Mouse (Mus musculus): Measurements from ENCODE around the gene Pld5. TPM values are rescaled to one million over a fixed set of nuclear protein-coding genes. Genes with fewer than 3 reads are reported as not detected.
"Not testable (repeated sequence)": the region's sequence is repeated elsewhere in the genome, so short reads cannot be mapped to it uniquely, and the experiment has no call there.

The Pld5 gene
- polyA plus RNA-seq, 1 experiment from 2014 or later, result 0.63 TPM

DNA sequence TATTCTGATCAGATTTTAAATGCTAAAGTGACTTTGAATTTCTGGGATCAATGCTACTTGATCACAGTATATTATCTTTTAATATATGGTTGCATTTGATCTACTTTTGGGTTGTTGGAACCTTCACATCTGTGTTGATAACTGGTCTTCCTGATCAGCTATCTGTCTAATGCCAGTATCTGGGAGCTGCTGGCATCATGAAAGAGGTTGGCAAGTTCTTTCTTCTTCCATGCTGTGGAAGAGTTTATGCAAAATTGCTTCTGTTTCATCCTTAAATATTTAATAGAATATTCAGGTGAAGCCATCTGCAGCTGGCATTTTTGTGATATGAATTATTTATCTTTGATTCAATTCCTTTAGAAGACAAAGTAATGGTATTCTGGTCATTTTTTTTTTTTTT lies 263.6 kb downstream of the Pld5 start:
- peaks cover 2% of the 10 kb centered on the region; the same call in 1 of the 2 replicates for H3K9me3 ChIP-seq (ENCODE audit: control insufficient read depth, low read length)
- no peak overlapping the region for H3K4me3 ChIP-seq (ENCODE audit: low read length)
- no peak overlapping the region for H3K4me2 ChIP-seq (ENCODE audit: low read depth, low read length)
- no peaks in the 10 kb centered on the region for H3K27me3 ChIP-seq (ENCODE audit: control insufficient read depth, insufficient read depth, low read depth, low read length)
- no peak overlapping the region for H3K27ac ChIP-seq (ENCODE audit: low read length)
- H3K36me3 ChIP-seq (ENCODE audit: control insufficient read depth, insufficient read depth, low read length), result no peaks in the 10 kb centered on the region
- H3K4me1 ChIP-seq (replicated peaks; ENCODE audit: control insufficient read depth, insufficient read depth, low read length), result no peaks in the 10 kb centered on the region
- no peak overlapping the region for H3K9ac ChIP-seq (ENCODE audit: low read length)
- no peak for ATAC-seq (ENCODE audit: low read depth)

- Histone ChIP-seq H3K4me3 (ENCODE audit: low read length) (no peak overlapping the region), H3K9me3 (ENCODE audit: control insufficient read depth, low read length) (peaks cover 2% of the 10 kb centered on the region; the same call in 1 of the 2 replicates), H3K36me3 (ENCODE audit: control insufficient read depth, insufficient read depth, low read length) (no peaks in the 10 kb centered on the region), H3K9ac (ENCODE audit: low read length) (no peak overlapping the region), H3K4me2 (ENCODE audit: low read depth, low read length) (no peak overlapping the region), H3K27ac (ENCODE audit: low read length) (no peak overlapping the region), H3K27me3 (ENCODE audit: control insufficient read depth, insufficient read depth, low read depth, low read length) (no peaks in the 10 kb centered on the region), H3K4me1 (replicated peaks; ENCODE audit: control insufficient read depth, insufficient read depth, low read length) (no peaks in the 10 kb centered on the region)
- ATAC-seq (ENCODE audit: low read depth), result no peak
Observed at GRCm38 (mm10) chr1:176011072-176011471, 264.0 kb downstream of the Pld5 start.

GRCm38 (mm10) chr1:176008411-176008810 lies 266.7 kb downstream of the Pld5 start:
- Histone ChIP-seq H3K4me2 (ENCODE audit: low read depth, low read length) (no peak overlapping the region), H3K27me3 (ENCODE audit: control insufficient read depth, insufficient read depth, low read depth, low read length) (no peaks in the 10 kb centered on the region), H3K9me3 (ENCODE audit: control insufficient read depth, low read length) (peaks cover 2% of the 10 kb centered on the region; the same call in 1 of the 2 replicates), H3K27ac (ENCODE audit: low read length) (no peak overlapping the region), H3K9ac (ENCODE audit: low read length) (no peak overlapping the region), H3K4me1 (replicated peaks; ENCODE audit: control insufficient read depth, insufficient read depth, low read length) (no peaks in the 10 kb centered on the region), H3K4me3 (ENCODE audit: low read length) (no peak overlapping the region), H3K36me3 (ENCODE audit: control insufficient read depth, insufficient read depth, low read length) (no peaks in the 10 kb centered on the region)
- no peak for ATAC-seq (ENCODE audit: low read depth)
- WGBS, result 68% methylated on average over 2 of the region's 2 CpGs

- no peak overlapping the region for H3K9ac ChIP-seq (ENCODE audit: low read length)
- H3K4me1 ChIP-seq (replicated peaks; ENCODE audit: control insufficient read depth, insufficient read depth, low read length), result no peaks in the 10 kb centered on the region
- no peak overlapping the region for H3K4me2 ChIP-seq (ENCODE audit: low read depth, low read length)
- H3K4me3 ChIP-seq (ENCODE audit: low read length), result no peak overlapping the region
- no peaks in the 10 kb centered on the region for H3K36me3 ChIP-seq (ENCODE audit: control insufficient read depth, insufficient read depth, low read length)
- no peaks in the 10 kb centered on the region for H3K9me3 ChIP-seq (ENCODE audit: control insufficient read depth, low read length)
- H3K27ac ChIP-seq (ENCODE audit: low read length), result no peak overlapping the region
- WGBS, result 47% methylated on average over 5 of the region's 5 CpGs
- H3K27me3 ChIP-seq (ENCODE audit: control insufficient read depth, insufficient read depth, low read depth, low read length), result no peaks in the 10 kb centered on the region
- no peak for ATAC-seq (ENCODE audit: low read depth)
Observed at GRCm38 (mm10) chr1:176000599-176000998, 274.5 kb downstream of the Pld5 start.

- Histone ChIP-seq H3K9ac (ENCODE audit: low read length) (no peak overlapping the region), H3K27me3 (ENCODE audit: control insufficient read depth, insufficient read depth, low read depth, low read length) (no peaks in the 10 kb centered on the region), H3K4me1 (replicated peaks; ENCODE audit: control insufficient read depth, insufficient read depth, low read length) (no peaks in the 10 kb centered on the region), H3K27ac (ENCODE audit: low read length) (no peak overlapping the region), H3K4me3 (ENCODE audit: low read length) (no peak overlapping the region), H3K36me3 (ENCODE audit: control insufficient read depth, insufficient read depth, low read length) (no peaks in the 10 kb centered on the region), H3K9me3 (ENCODE audit: control insufficient read depth, low read length) (no peaks in the 10 kb centered on the region), H3K4me2 (ENCODE audit: low read depth, low read length) (no peak overlapping the region)
- 65% methylated on average over 7 of the region's 7 CpGs for WGBS
- ATAC-seq (ENCODE audit: low read depth), result no peak
Observed at GRCm38 (mm10) chr1:175997076-175997651, 277.9 kb downstream of the Pld5 start.

GRCm38 (mm10) chr1:175988912-175989311 lies 286.2 kb downstream of the Pld5 start:
- H3K27me3 ChIP-seq (ENCODE audit: control insufficient read depth, insufficient read depth, low read depth, low read length), result no peaks in the 10 kb centered on the region
- peak overlapping the region; percentile 69 for H3K27ac ChIP-seq (ENCODE audit: low read length)
- 48% methylated on average over 4 of the region's 4 CpGs for WGBS
- H3K4me3 ChIP-seq (ENCODE audit: low read length), result no peak overlapping the region
- H3K4me2 ChIP-seq (ENCODE audit: low read depth, low read length), result no peak overlapping the region
- peaks cover 4% of the 10 kb centered on the region; the same call in 1 of the 2 replicates for H3K4me1 ChIP-seq (replicated peaks; ENCODE audit: control insufficient read depth, insufficient read depth, low read length)
- peak; percentile 94 for ATAC-seq (ENCODE audit: low read depth)
- H3K36me3 ChIP-seq (ENCODE audit: control insufficient read depth, insufficient read depth, low read length), result no peaks in the 10 kb centered on the region
- H3K9ac ChIP-seq (ENCODE audit: low read length), result no peak overlapping the region
- no peaks in the 10 kb centered on the region for H3K9me3 ChIP-seq (ENCODE audit: control insufficient read depth, low read length)

DNA sequence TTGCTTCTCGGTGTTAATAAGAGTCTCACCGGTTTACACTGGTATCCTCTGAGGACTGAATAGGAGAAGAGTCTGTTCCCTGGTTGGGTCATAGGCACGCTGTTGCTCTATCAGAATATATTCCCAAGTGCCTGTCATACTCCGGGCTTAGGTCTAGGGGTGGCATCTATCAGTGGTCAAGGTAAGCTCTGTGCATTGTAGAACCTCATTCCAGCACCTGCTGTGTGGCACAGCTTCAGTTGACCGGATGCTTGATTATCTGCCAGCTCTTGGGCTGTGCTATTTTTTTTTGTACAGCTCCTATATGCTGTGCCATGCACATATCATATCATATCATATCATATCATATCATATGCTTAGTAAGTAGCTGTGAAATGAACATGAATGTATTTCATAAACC lies 286.7 kb downstream of the Pld5 start:
- H3K4me3 ChIP-seq (ENCODE audit: low read length), result no peak overlapping the region
- ATAC-seq (ENCODE audit: low read depth), result peak; percentile 32; the same call in 1 of the 2 replicates
- no peaks in the 10 kb centered on the region for H3K9me3 ChIP-seq (ENCODE audit: control insufficient read depth, low read length)
- WGBS, result 79% methylated on average over 5 of the region's 5 CpGs
- no peak overlapping the region for H3K4me2 ChIP-seq (ENCODE audit: low read depth, low read length)
- H3K27me3 ChIP-seq (ENCODE audit: control insufficient read depth, insufficient read depth, low read depth, low read length), result no peaks in the 10 kb centered on the region
- no peak overlapping the region for H3K9ac ChIP-seq (ENCODE audit: low read length)
- peak overlapping the region; percentile 69 for H3K27ac ChIP-seq (ENCODE audit: low read length)
- no peaks in the 10 kb centered on the region for H3K36me3 ChIP-seq (ENCODE audit: control insufficient read depth, insufficient read depth, low read length)
- peaks cover 4% of the 10 kb centered on the region; the same call in 1 of the 2 replicates for H3K4me1 ChIP-seq (replicated peaks; ENCODE audit: control insufficient read depth, insufficient read depth, low read length)

DNA sequence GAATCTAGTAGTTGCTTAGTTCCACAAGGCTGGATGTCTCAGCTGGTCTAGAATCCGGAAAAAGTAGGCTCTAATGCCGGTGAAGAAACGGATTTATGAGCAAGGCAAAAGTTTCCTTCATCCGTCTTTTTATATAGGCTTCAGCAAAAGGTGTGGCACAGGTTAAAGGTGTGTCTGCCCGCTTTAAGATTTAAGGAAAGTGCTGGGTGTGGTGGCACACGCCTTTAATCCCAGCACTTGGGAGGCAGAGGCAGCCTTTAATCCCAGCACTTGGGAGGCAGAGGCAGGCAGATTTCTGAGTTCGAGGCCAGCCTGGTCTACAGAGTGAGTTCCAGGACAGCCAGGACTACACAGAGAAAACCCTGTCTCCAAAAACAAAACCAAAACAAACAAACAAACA lies 296.1 kb downstream of the Pld5 start, which contains the start of gene Rbm8a2:
Gene Rbm8a2 (minus strand): TSS at position 101 of the 400 bp plus-strand sequence.
- not testable (repeated sequence) for H3K27ac ChIP-seq (ENCODE audit: low read length); ATAC-seq (ENCODE audit: low read depth)
- WGBS, result 89% methylated on average over 7 of the region's 7 CpGs

GRCm38 (mm10) chr1:175970710-175971109 lies 304.4 kb downstream of the Pld5 start:
- ATAC-seq (ENCODE audit: low read depth), result no peak
- no peak overlapping the region for H3K4me2 ChIP-seq (ENCODE audit: low read depth, low read length)
- H3K36me3 ChIP-seq (ENCODE audit: control insufficient read depth, insufficient read depth, low read length), result no peaks in the 10 kb centered on the region
- no peaks in the 10 kb centered on the region for H3K4me1 ChIP-seq (replicated peaks; ENCODE audit: control insufficient read depth, insufficient read depth, low read length)
- H3K27me3 ChIP-seq (ENCODE audit: control insufficient read depth, insufficient read depth, low read depth, low read length), result no peaks in the 10 kb centered on the region
- no peaks in the 10 kb centered on the region; the same call in 1 of the 2 replicates for H3K9me3 ChIP-seq (ENCODE audit: control insufficient read depth, low read length)
- H3K9ac ChIP-seq (ENCODE audit: low read length), result no peak overlapping the region
- 80% methylated on average over 5 of the region's 5 CpGs for WGBS
- no peak overlapping the region for H3K27ac ChIP-seq (ENCODE audit: low read length)
- H3K4me3 ChIP-seq (ENCODE audit: low read length), result no peak overlapping the region

More for the DNA sequence above, 296.1 kb downstream of the Pld5 start, which contains the start of gene Rbm8a2:
- H3K9me3 ChIP-seq (ENCODE audit: control insufficient read depth, low read length); H3K36me3 ChIP-seq (ENCODE audit: control insufficient read depth, insufficient read depth, low read length); H3K9ac ChIP-seq (ENCODE audit: low read length); H3K4me2 ChIP-seq (ENCODE audit: low read depth, low read length); H3K4me3 ChIP-seq (ENCODE audit: low read length); H3K4me1 ChIP-seq (replicated peaks; ENCODE audit: control insufficient read depth, insufficient read depth, low read length); H3K27me3 ChIP-seq (ENCODE audit: control insufficient read depth, insufficient read depth, low read depth, low read length): not testable (repeated sequence)

Data from lung, embryonic 16.5 days (tissue).